Mouse (Mus musculus) MEL (cell line): ENCODE data around the gene Fscn1.

Experiments
- BHLHE40 ChIP-seq: IDR thresholded peaks from 2 replicates; pipeline ENCODE4 v1.6.1; 2012; ENCODE audit warnings: low read depth, mild to moderate bottlenecking, inconsistent platforms, low read length, improper control_type of control experiment, borderline replicate concordance
- CHD1 ChIP-seq: IDR thresholded peaks from 2 replicates; pipeline ENCODE4 v1.6.1; 2012; ENCODE audit warnings: low read depth, mild to moderate bottlenecking, inconsistent platforms, low read length, improper control_type of control experiment
- CTCF ChIP-seq, 3 experiments: IDR thresholded peaks in 2 of 3; conservative IDR thresholded peaks in 1 of 3; 2 replicates each; pipeline ENCODE4 v1.5.1; 2011 to 2012; ENCODE audit warnings: low read length in 3 of 3, low read depth in 2 of 3, mild to moderate bottlenecking in 2 of 3, improper control_type of control experiment in 1 of 3, inconsistent platforms in 1 of 3, mixed read lengths in 1 of 3, moderate library complexity in 1 of 3; ENCODE audit not compliant: control insufficient read depth in 1 of 3, insufficient read depth in 1 of 3, poor library complexity in 1 of 3, severe bottlenecking in 1 of 3
- JUND ChIP-seq: IDR thresholded peaks from 2 replicates; pipeline ENCODE4 v1.6.1; 2011; ENCODE audit warnings: low read depth, mild to moderate bottlenecking, improper control_type of control experiment, low read length
- MAZ ChIP-seq: IDR thresholded peaks from 2 replicates; pipeline ENCODE4 v1.6.1; 2012; ENCODE audit warnings: low read depth, mild to moderate bottlenecking, inconsistent platforms, low read length, improper control_type of control experiment
- POLR2A ChIP-seq, 2 experiments: IDR thresholded peaks; 2 replicates each; pipeline ENCODE4 v1.6.1; 2011 to 2012; ENCODE audit warnings: low read length in 2 of 2, mild to moderate bottlenecking in 2 of 2, control low read depth in 1 of 2, improper control_type of control experiment in 1 of 2, low read depth in 1 of 2, moderate library complexity in 1 of 2; ENCODE audit not compliant: control insufficient read depth in 1 of 2, insufficient read depth in 1 of 2, poor library complexity in 1 of 2
- POLR2AphosphoS5 ChIP-seq: IDR thresholded peaks from 2 replicates; pipeline ENCODE4 v1.6.1; 2012; ENCODE audit warnings: low read depth, borderline replicate concordance, mild to moderate bottlenecking, inconsistent platforms, low read length, moderate library complexity, mixed read lengths
- TAL1 ChIP-seq: IDR thresholded peaks from 2 replicates; pipeline ENCODE4 v1.6.1; 2012; ENCODE audit warnings: mild to moderate bottlenecking, inconsistent platforms, low read length, moderate library complexity, mixed read lengths
- TCF12 ChIP-seq: IDR thresholded peaks from 2 replicates; pipeline ENCODE4 v1.6.1; 2014; ENCODE audit warnings: low read depth, mild to moderate bottlenecking, inconsistent platforms, low read length, improper control_type of control experiment, moderate library complexity
- ZKSCAN1 ChIP-seq: IDR thresholded peaks from 2 replicates; pipeline ENCODE4 v1.6.1; 2012; ENCODE audit warnings: low read depth, mild to moderate bottlenecking, inconsistent platforms, low read length, improper control_type of control experiment, moderate library complexity
- ZMIZ1 ChIP-seq: IDR thresholded peaks from 2 replicates; pipeline ENCODE4 v1.6.1; 2012; ENCODE audit warnings: low read depth, mild to moderate bottlenecking, inconsistent platforms, low read length, improper control_type of control experiment, moderate library complexity

DNA sequence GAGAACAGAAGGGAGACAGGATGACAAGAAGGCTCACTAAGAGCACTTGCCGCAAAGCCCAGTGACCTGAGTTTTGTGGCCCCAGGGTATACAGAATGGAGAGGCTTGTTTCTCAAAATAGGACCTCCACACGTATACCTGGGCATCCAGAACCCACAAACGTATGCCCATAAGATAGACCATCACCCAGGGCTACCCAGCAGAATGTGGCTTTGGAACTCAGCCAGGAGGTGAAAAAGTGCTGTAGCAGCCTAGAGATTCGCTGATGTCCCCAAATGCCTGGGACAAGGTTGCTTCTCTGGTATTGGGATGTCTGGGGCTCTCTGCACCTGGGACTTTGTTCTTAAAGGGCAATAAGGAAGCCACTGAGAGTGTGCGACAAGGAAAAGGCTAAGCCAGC lies 37.9 kb upstream of the Fscn1 start:
- TF ChIP-seq TCF12: no peak
- TF ChIP-seq POLR2AphosphoS5: no peak
- TF ChIP-seq CTCF (IDR thresholded peaks at IDR 0.05 in 2 of 3, conservative IDR thresholded peaks at IDR 0.05 in 1 of 3; ENCODE audit: control insufficient read depth in 1 of 3, insufficient read depth in 1 of 3, low read depth in 2 of 3, low read length in 3 of 3, poor library complexity in 1 of 3, severe bottlenecking in 1 of 3): no peak
- TF ChIP-seq MAZ: no peak
- no peak for TF ChIP-seq POLR2A (IDR thresholded peaks at IDR 0.05; ENCODE audit: control insufficient read depth in 1 of 2, insufficient read depth in 1 of 2, low read depth in 1 of 2, low read length in 2 of 2, poor library complexity in 1 of 2)
- no peak for TF ChIP-seq CHD1
- TF ChIP-seq TAL1: no peak
- TF ChIP-seq ZMIZ1: no peak
- no peak for TF ChIP-seq JUND
- TF ChIP-seq BHLHE40: no peak
- TF ChIP-seq ZKSCAN1: no peak
